Mouse (Mus musculus): ENCODE results near the gene Gpank1. TPM values are rescaled to one million over a fixed set of nuclear protein-coding genes. Genes with fewer than 3 reads are reported as not detected.

Gene Gpank1
- not detected in 2 replicates for polyA plus RNA-seq (2012; ENCODE audit: insufficient read depth, insufficient read length, low replicate concordance, missing spikeins)

DNA sequence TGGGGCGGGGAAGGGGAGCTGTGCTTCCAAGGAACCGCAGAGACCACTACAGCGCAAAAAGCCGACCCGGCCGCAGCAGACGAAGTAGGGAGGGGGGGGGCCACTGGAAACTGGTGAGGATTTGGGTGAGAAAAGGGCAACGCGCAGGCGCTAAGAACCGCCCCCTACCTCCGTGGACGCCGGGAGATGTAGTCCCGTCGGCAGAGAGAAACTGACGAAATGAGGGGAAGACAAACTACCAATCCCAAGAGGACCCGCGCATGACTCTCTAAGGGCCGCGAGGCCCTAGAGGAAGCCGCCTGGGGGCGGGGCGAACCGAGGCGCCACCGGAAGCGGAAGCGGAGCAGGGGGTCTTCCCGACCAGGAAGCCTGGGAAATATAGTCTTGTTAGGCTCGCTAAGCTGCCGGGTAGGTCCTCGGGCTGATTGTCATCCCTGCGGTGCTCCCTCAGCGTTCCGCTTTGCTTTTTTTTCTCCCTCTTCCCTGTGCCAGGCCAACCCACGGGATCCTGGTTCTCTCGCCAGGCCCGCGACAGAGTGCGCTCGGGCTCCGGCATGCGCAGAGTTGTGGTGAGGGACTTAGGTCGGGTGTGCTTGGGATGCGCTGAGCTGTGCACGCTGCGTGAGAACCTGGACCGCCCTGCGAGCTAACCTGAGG, at the start of gene Gpank1:
TSS of gene Gpank1 (plus strand) at position 313 of the 657 bp plus-strand sequence.
- WGBS, result under 1% methylated on average over 50 of the region's 50 CpGs
- H3K4me3 ChIP-seq (ENCODE audit: insufficient read depth, low read depth, low read length), result peak within 1 kb of the TSS; percentile 80
- peak within 1 kb of the TSS; percentile 68 for H3K27ac ChIP-seq (ENCODE audit: insufficient read depth, low read depth, low read length)
- H3K4me1 ChIP-seq (ENCODE audit: control insufficient read depth, insufficient read depth, low read length), result peaks cover 2% of the 10 kb centered on the region; the same call in 1 of the 2 replicates
- peak; percentile 37; the same call in 1 of the 2 replicates for TF ChIP-seq POLR2A (IDR thresholded peaks at IDR 0.05; ENCODE audit: insufficient read depth, low read depth, low read length)
- TF ChIP-seq CTCF (IDR thresholded peaks at IDR 0.05; ENCODE audit: insufficient read depth, low read depth, low read length), result no peak

DNA sequence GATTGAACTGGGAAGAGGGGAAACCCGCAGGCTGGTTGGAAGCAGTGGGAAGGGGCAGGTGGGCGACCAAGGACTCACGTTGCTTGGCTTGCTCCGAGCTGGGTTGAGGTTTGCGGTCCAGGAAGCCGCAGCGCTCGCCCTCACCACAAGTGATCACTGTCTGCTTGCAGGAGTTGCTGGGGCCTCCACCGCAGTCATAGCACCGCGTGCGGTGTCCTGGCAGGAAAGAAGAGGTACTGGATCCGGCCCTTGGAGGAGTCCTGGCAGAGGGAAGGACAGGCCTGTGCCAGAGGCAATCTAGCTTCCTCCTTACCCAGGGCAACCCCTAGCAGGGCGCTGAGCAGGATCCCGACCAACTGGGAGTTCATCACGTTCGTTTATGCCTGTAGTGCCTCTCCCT, 47.2 kb upstream of the Gpank1 start:
- TF ChIP-seq CTCF (IDR thresholded peaks at IDR 0.05; ENCODE audit: insufficient read depth, low read depth, low read length) (no peak), POLR2A (IDR thresholded peaks at IDR 0.05; ENCODE audit: insufficient read depth, low read depth, low read length) (no peak)
- Histone ChIP-seq H3K4me1 (ENCODE audit: control insufficient read depth, insufficient read depth, low read length) (peaks cover 10% of the 10 kb centered on the region; the same call in 1 of the 2 replicates), H3K27ac (ENCODE audit: insufficient read depth, low read depth, low read length) (no peak overlapping the region), H3K4me3 (ENCODE audit: insufficient read depth, low read depth, low read length) (no peak overlapping the region)
- 73% methylated on average over 17 of the region's 17 CpGs for WGBS

- Histone ChIP-seq H3K4me1 (ENCODE audit: control insufficient read depth, insufficient read depth, low read length) (peaks cover 10% of the 10 kb centered on the region; the same call in 1 of the 2 replicates), H3K4me3 (ENCODE audit: insufficient read depth, low read depth, low read length) (peak within 1 kb of the TSS; percentile 20), H3K27ac (ENCODE audit: insufficient read depth, low read depth, low read length) (no peak within 1 kb of the TSS)
- TF ChIP-seq CTCF (IDR thresholded peaks at IDR 0.05; ENCODE audit: insufficient read depth, low read depth, low read length), result no peak
- TF ChIP-seq POLR2A (IDR thresholded peaks at IDR 0.05; ENCODE audit: insufficient read depth, low read depth, low read length), result no peak
- WGBS, result 45% methylated on average over 10 of the region's 10 CpGs
These were observed 44.6 kb upstream of the Gpank1 start, which contains the start of gene Ly6g6e for GRCm38 (mm10) chr17:35076507-35077176. Gene Ly6g6e, plus strand, starts transcription at chr17:35076902.

DNA sequence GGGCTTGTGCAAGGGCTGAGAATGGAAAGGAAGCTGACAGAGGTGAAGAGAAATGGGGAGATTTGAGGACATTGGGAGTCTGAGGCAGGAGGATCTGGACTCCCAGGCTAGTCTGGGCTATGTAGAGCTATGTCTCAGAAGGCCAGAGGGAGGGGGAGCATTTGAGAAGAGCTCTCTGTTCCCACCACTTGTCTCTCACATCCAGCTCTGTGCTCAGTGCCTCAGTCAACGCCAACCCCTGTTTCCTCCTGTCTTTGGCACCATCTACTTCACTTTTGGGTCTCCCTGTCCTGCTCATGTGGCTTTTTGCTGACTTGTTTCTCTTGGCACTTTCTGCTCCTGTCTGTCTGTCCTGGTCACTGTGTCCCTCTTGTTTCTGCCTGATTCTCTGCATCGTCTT, 44.0 kb upstream of the Gpank1 start:
- Histone ChIP-seq H3K4me3 (ENCODE audit: insufficient read depth, low read depth, low read length) (peak overlapping the region; percentile 5; the same call in 1 of the 2 replicates), H3K4me1 (ENCODE audit: control insufficient read depth, insufficient read depth, low read length) (peaks cover 10% of the 10 kb centered on the region; the same call in 1 of the 2 replicates), H3K27ac (ENCODE audit: insufficient read depth, low read depth, low read length) (no peak overlapping the region)
- TF ChIP-seq POLR2A (IDR thresholded peaks at IDR 0.05; ENCODE audit: insufficient read depth, low read depth, low read length) (no peak), CTCF (IDR thresholded peaks at IDR 0.05; ENCODE audit: insufficient read depth, low read depth, low read length) (no peak)
- 25% methylated on average over 2 of the region's 2 CpGs for WGBS

GRCm38 (mm10) chr17:35077786-35078233, 43.4 kb upstream of the Gpank1 start, which contains the start of gene Ly6g6d:
Gene Ly6g6d, minus strand, starts transcription at chr17:35078065.
- Histone ChIP-seq H3K4me3 (ENCODE audit: insufficient read depth, low read depth, low read length) (peak within 1 kb of the TSS; percentile 20), H3K4me1 (ENCODE audit: control insufficient read depth, insufficient read depth, low read length) (peaks cover 10% of the 10 kb centered on the region; the same call in 1 of the 2 replicates), H3K27ac (ENCODE audit: insufficient read depth, low read depth, low read length) (no peak within 1 kb of the TSS)
- WGBS, result 22% methylated on average over 14 of the region's 14 CpGs
- TF ChIP-seq POLR2A (IDR thresholded peaks at IDR 0.05; ENCODE audit: insufficient read depth, low read depth, low read length) (no peak), CTCF (IDR thresholded peaks at IDR 0.05; ENCODE audit: insufficient read depth, low read depth, low read length) (no peak)

GRCm38 (mm10) chr17:35079778-35080177, 41.5 kb upstream of the Gpank1 start:
- H3K4me1 ChIP-seq (ENCODE audit: control insufficient read depth, insufficient read depth, low read length), result peaks cover 10% of the 10 kb centered on the region; the same call in 1 of the 2 replicates
- TF ChIP-seq CTCF (IDR thresholded peaks at IDR 0.05; ENCODE audit: insufficient read depth, low read depth, low read length) (no peak), POLR2A (IDR thresholded peaks at IDR 0.05; ENCODE audit: insufficient read depth, low read depth, low read length) (no peak)
- H3K27ac ChIP-seq (ENCODE audit: insufficient read depth, low read depth, low read length), result no peak overlapping the region
- WGBS, result 63% methylated on average over 9 of the region's 9 CpGs
- H3K4me3 ChIP-seq (ENCODE audit: insufficient read depth, low read depth, low read length), result no peak overlapping the region

GRCm38 (mm10) chr17:35080248-35080647, 41.0 kb upstream of the Gpank1 start:
- H3K4me1 ChIP-seq (ENCODE audit: control insufficient read depth, insufficient read depth, low read length), result peaks cover 10% of the 10 kb centered on the region; the same call in 1 of the 2 replicates
- H3K27ac ChIP-seq (ENCODE audit: insufficient read depth, low read depth, low read length), result no peak overlapping the region
- no peak overlapping the region for H3K4me3 ChIP-seq (ENCODE audit: insufficient read depth, low read depth, low read length)
- WGBS, result 61% methylated on average over 6 of the region's 6 CpGs
- TF ChIP-seq POLR2A (IDR thresholded peaks at IDR 0.05; ENCODE audit: insufficient read depth, low read depth, low read length) (no peak), CTCF (IDR thresholded peaks at IDR 0.05; ENCODE audit: insufficient read depth, low read depth, low read length) (no peak)

GRCm38 (mm10) chr17:35080710-35081109, 40.5 kb upstream of the Gpank1 start:
- Histone ChIP-seq H3K4me3 (ENCODE audit: insufficient read depth, low read depth, low read length) (no peak overlapping the region), H3K27ac (ENCODE audit: insufficient read depth, low read depth, low read length) (no peak overlapping the region), H3K4me1 (ENCODE audit: control insufficient read depth, insufficient read depth, low read length) (peaks cover 10% of the 10 kb centered on the region; the same call in 1 of the 2 replicates)
- 77% methylated on average over 4 of the region's 4 CpGs for WGBS
- no peak for TF ChIP-seq CTCF (IDR thresholded peaks at IDR 0.05; ENCODE audit: insufficient read depth, low read depth, low read length)
- no peak for TF ChIP-seq POLR2A (IDR thresholded peaks at IDR 0.05; ENCODE audit: insufficient read depth, low read depth, low read length)

All from olfactory bulb, adult 2 months (tissue).